Mouse (Mus musculus): Measurements from ENCODE around the gene Kdm5a. TPM values are rescaled to one million over a fixed set of nuclear protein-coding genes. Genes with fewer than 3 reads are reported as not detected.

Kdm5a gene
- polyA plus RNA-seq (2014; fragmentation: Illumina TruSeq; extraction: RNeasy Lipid Tissue Mini Kit (QIAGEN cat#74804); ENCODE audit: low read depth, low replicate concordance) = 42.2 TPM

GRCm38 (mm10) chr6:120363688-120364522 lies at the start of gene Kdm5a, which contains the start of gene Ccdc77:
TSS of gene Kdm5a (plus strand) at chr6:120364124.
TSS of gene Ccdc77 (minus strand) at chr6:120364374.

GRCm38 (mm10) chr6:120463086-120463871 lies 99.4 kb downstream of the Kdm5a start, which contains the start of gene Il17ra:
TSS of gene Il17ra (plus strand) at chr6:120463247.

GRCm38 (mm10) chr6:120493374-120494181 lies 129.7 kb downstream of the Kdm5a start, which contains the start of gene Tmem121b:
TSS of gene Tmem121b (minus strand) at chr6:120493807.

Other genes starting within 250 kb of the Kdm5a start
- not detected for gene D330020A13Rik, start 69.8 kb upstream of the Kdm5a start, polyA plus RNA-seq (2014; fragmentation: Illumina TruSeq; extraction: RNeasy Lipid Tissue Mini Kit (QIAGEN cat#74804); ENCODE audit: low read depth, low replicate concordance)
- 1.7 TPM for gene B4galnt3, start 69.6 kb upstream of the Kdm5a start, polyA plus RNA-seq (2014; fragmentation: Illumina TruSeq; extraction: RNeasy Lipid Tissue Mini Kit (QIAGEN cat#74804); ENCODE audit: low read depth, low replicate concordance)
- 4.8 TPM for gene Ccdc77, start 250 bp downstream of the Kdm5a start, polyA plus RNA-seq (2014; fragmentation: Illumina TruSeq; extraction: RNeasy Lipid Tissue Mini Kit (QIAGEN cat#74804); ENCODE audit: low read depth, low replicate concordance)
- gene Il17ra, start 99.1 kb downstream of the Kdm5a start, polyA plus RNA-seq (2014; fragmentation: Illumina TruSeq; extraction: RNeasy Lipid Tissue Mini Kit (QIAGEN cat#74804); ENCODE audit: low read depth, low replicate concordance) = 4.4 TPM
- gene Tmem121b, start 129.7 kb downstream of the Kdm5a start, polyA plus RNA-seq (2014; fragmentation: Illumina TruSeq; extraction: RNeasy Lipid Tissue Mini Kit (QIAGEN cat#74804); ENCODE audit: low read depth, low replicate concordance) = not detected
- 2.7 TPM for gene Hdhd5, start 167.2 kb downstream of the Kdm5a start, polyA plus RNA-seq (2014; fragmentation: Illumina TruSeq; extraction: RNeasy Lipid Tissue Mini Kit (QIAGEN cat#74804); ENCODE audit: low read depth, low replicate concordance)